Mouse (Mus musculus) urinary bladder, postnatal 25 days (tissue): ENCODE measurements around the gene Kcnc4.

ENCODE experiments used
- DNase-seq: peaks from one replicate; pipeline ENCODE4 v3.0.0; 2022; ENCODE audit warnings: low spot score

Gene Kcnc4

GRCm38 (mm10) chr3:107458528-107459195 lies 690 bp downstream of the Kcnc4 start:
- no peak for DNase-seq

GRCm38 (mm10) chr3:107458104-107458503 lies 1.2 kb downstream of the Kcnc4 start:
- no peak for DNase-seq

- DNase-seq, result no peak
Observed at GRCm38 (mm10) chr3:107454280-107454679, 5.1 kb downstream of the Kcnc4 start.

GRCm38 (mm10) chr3:107446822-107447221 lies 12.5 kb downstream of the Kcnc4 start:
- no peak for DNase-seq

GRCm38 (mm10) chr3:107443866-107444265 lies 15.5 kb downstream of the Kcnc4 start:
- DNase-seq, result no peak

- no peak for DNase-seq
Observed at GRCm38 (mm10) chr3:107442191-107442590, 17.2 kb downstream of the Kcnc4 start.

- DNase-seq, result no peak
Observed at GRCm38 (mm10) chr3:107441306-107441705, 18.0 kb downstream of the Kcnc4 start.

- DNase-seq, result no peak
Observed at GRCm38 (mm10) chr3:107439280-107439679, 20.1 kb downstream of the Kcnc4 start.

- no peak for DNase-seq
Observed at GRCm38 (mm10) chr3:107437666-107438065, 21.7 kb downstream of the Kcnc4 start.

GRCm38 (mm10) chr3:107436434-107436833 lies 22.9 kb downstream of the Kcnc4 start:
- DNase-seq, result no peak

GRCm38 (mm10) chr3:107433614-107434013 lies 25.7 kb downstream of the Kcnc4 start:
- no peak for DNase-seq

GRCm38 (mm10) chr3:107431268-107431667 lies 28.1 kb downstream of the Kcnc4 start:
- DNase-seq, result no peak

GRCm38 (mm10) chr3:107424258-107425041 lies 34.9 kb downstream of the Kcnc4 start:
- DNase-seq, result no peak

GRCm38 (mm10) chr3:107420156-107420555 lies 39.2 kb downstream of the Kcnc4 start:
- DNase-seq, result no peak

- no peak for DNase-seq
Observed at GRCm38 (mm10) chr3:107417287-107417644, 42.1 kb downstream of the Kcnc4 start.

- DNase-seq, result no peak
Observed at GRCm38 (mm10) chr3:107416541-107417286, 42.6 kb downstream of the Kcnc4 start.

- DNase-seq, result no peak
Observed at GRCm38 (mm10) chr3:107413093-107413492, 46.3 kb downstream of the Kcnc4 start.

GRCm38 (mm10) chr3:107412509-107412908 lies 46.8 kb downstream of the Kcnc4 start:
- no peak for DNase-seq

- DNase-seq, result no peak
Observed at GRCm38 (mm10) chr3:107411669-107412068, 47.7 kb downstream of the Kcnc4 start.

- no peak for DNase-seq
Observed at GRCm38 (mm10) chr3:107401401-107401800, 58.0 kb downstream of the Kcnc4 start.

- DNase-seq, result no peak
Observed at GRCm38 (mm10) chr3:107399991-107400640, 59.2 kb downstream of the Kcnc4 start.

- DNase-seq, result no peak
Observed at GRCm38 (mm10) chr3:107391198-107391597, 68.2 kb downstream of the Kcnc4 start.
